Mouse (Mus musculus) heart, postnatal 36 days (tissue): Measurements from ENCODE around the gene Svop. TPM values are rescaled to one million over a fixed set of nuclear protein-coding genes. Genes with fewer than 3 reads are reported as not detected.

Experiments used
- total RNA-seq, 2 experiments: library from RNA; stranded (reverse); gene quantifications; 2 replicates each; pipeline ENCODE4 v1.2.3; 2021

The Svop gene
- total RNA-seq, 2 experiments from 2014 or later, result not detected

Other genes starting within 250 kb of the Svop start
- gene Coro1c, start 182.8 kb downstream of the Svop start, total RNA-seq, result 10 to 100 TPM; 34.3 to 37.5 TPM
- 10 to 100 TPM; 14.7 to 15.7 TPM for gene Ssh1, start 97.7 kb downstream of the Svop start, total RNA-seq
- gene Dao, start 87.9 kb downstream of the Svop start, total RNA-seq, result not detected
- gene Usp30, start 26.1 kb downstream of the Svop start, total RNA-seq, result 10 to 100 TPM; 11.3 to 13.5 TPM
- 1 to 10 TPM; 1.2 to 1.5 TPM for gene Alkbh2, start 36.6 kb upstream of the Svop start, total RNA-seq
- gene Ung, start 38.8 kb upstream of the Svop start, total RNA-seq, result 10 to 100 TPM; 26.4 to 27.3 TPM
- gene Acacb, start 55.0 kb upstream of the Svop start, total RNA-seq, result 100 to 1,000 TPM; 232 to 242 TPM
- not detected for gene Foxn4, start 182.2 kb upstream of the Svop start, total RNA-seq
- under 1 TPM in 1 of 2 experiments, not detected in 1; 0.14 TPM for gene Myo1h, start 197.6 kb upstream of the Svop start, total RNA-seq